In genomic region chrX:105080096-105080495, GRCm38 (mm10) we compare ENCODE assay signal across 8 mouse cellular contexts. TPM values are rescaled to one million over a fixed set of nuclear protein-coding genes. Genes with fewer than 3 reads are reported as not detected.
DNase-seq lines count a peak whose midpoint lies in the region; ATAC-seq and TF ChIP-seq lines count a peak whose summit lies in the region.

No protein-coding gene starts in this region.

- DNase-seq in kidney, postnatal 0 days (ENCODE audit: low spot score), result no peak
- no peak for DNase-seq in kidney, postnatal 25 days
- no peak for DNase-seq in ovary, postnatal 14 days (ENCODE audit: low spot score)
- DNase-seq in embryo, embryonic 9.5 days (ENCODE audit: extremely low spot score), result no peak
- no peak for DNase-seq in Muller cell, postnatal 12 days (ENCODE audit: inconsistent ontology term)

- no peak for TF ChIP-seq CTCF in kidney, postnatal 0 days (IDR thresholded peaks at IDR 0.05; ENCODE audit: low read depth)

- TF ChIP-seq POLR2A in myocyte (IDR thresholded peaks at IDR 0.05; ENCODE audit: insufficient read length, low read depth), result no peak

- H3K27me3 ChIP-seq in kidney, postnatal 0 days (ENCODE audit: insufficient read depth, low read length), result no peaks in the 10 kb centered on the region
- H3K27me3 ChIP-seq in embryonic facial prominence, embryonic 12.5 days, result no peaks in the 10 kb centered on the region
- no peaks in the 10 kb centered on the region for H3K27me3 ChIP-seq in intestine, embryonic 16.5 days (replicated peaks; ENCODE audit: control insufficient read depth, insufficient read depth, low read length)
- no peaks in the 10 kb centered on the region for H3K27me3 ChIP-seq in myocyte (ENCODE audit: control insufficient read depth, insufficient read depth, insufficient read length)

- no peaks in the 10 kb centered on the region for H3K9me3 ChIP-seq in kidney, postnatal 0 days (replicated peaks; ENCODE audit: low read length)
- no peaks in the 10 kb centered on the region for H3K9me3 ChIP-seq in embryonic facial prominence, embryonic 12.5 days
- no peaks in the 10 kb centered on the region for H3K9me3 ChIP-seq in intestine, embryonic 16.5 days (ENCODE audit: control insufficient read depth, low read length)

- H3K4me2 ChIP-seq in kidney, postnatal 0 days (ENCODE audit: low read length), result peak overlapping the region; percentile 57
- peak overlapping the region; percentile 56 for H3K4me2 ChIP-seq in embryonic facial prominence, embryonic 12.5 days (replicated peaks)
- H3K4me2 ChIP-seq in intestine, embryonic 16.5 days (ENCODE audit: low read depth, low read length), result peak overlapping the region; percentile 75
- H3K4me2 ChIP-seq in myocyte (ENCODE audit: low read depth), result peak overlapping the region; percentile 75

- H3K4me3 ChIP-seq in kidney, postnatal 0 days (replicated peaks; ENCODE audit: low read depth, low read length), result peak overlapping the region; percentile 51
- H3K4me3 ChIP-seq in embryonic facial prominence, embryonic 12.5 days, result peak overlapping the region; percentile 51
- H3K4me3 ChIP-seq in intestine, embryonic 16.5 days (ENCODE audit: low read length), result peak overlapping the region; percentile 63
- peak overlapping the region; percentile 72 for H3K4me3 ChIP-seq in myocyte

- H3K36me3 ChIP-seq in kidney, postnatal 0 days (ENCODE audit: insufficient read depth, low read length), result no peaks in the 10 kb centered on the region
- peaks cover 4% of the 10 kb centered on the region; the same call in 1 of the 2 replicates for H3K36me3 ChIP-seq in embryonic facial prominence, embryonic 12.5 days
- no peaks in the 10 kb centered on the region for H3K36me3 ChIP-seq in intestine, embryonic 16.5 days (ENCODE audit: control insufficient read depth, insufficient read depth, low read length)
- H3K36me3 ChIP-seq in myocyte (ENCODE audit: control insufficient read depth, insufficient read depth), result peaks cover 17% of the 10 kb centered on the region

- H3K9ac ChIP-seq in kidney, postnatal 0 days (ENCODE audit: low read depth, low read length), result peak overlapping the region; percentile 55; the same call in 1 of the 2 replicates
- peak overlapping the region; percentile 55 for H3K9ac ChIP-seq in embryonic facial prominence, embryonic 12.5 days
- H3K9ac ChIP-seq in intestine, embryonic 16.5 days (ENCODE audit: low read depth, low read length), result peak overlapping the region; percentile 65

- ATAC-seq in kidney, postnatal 0 days (replicated peaks; ENCODE audit: low FRiP score, low read depth), result no peak
- ATAC-seq in embryonic facial prominence, embryonic 12.5 days (ENCODE audit: insufficient number of reproducible peaks, insufficient read depth, low FRiP score, low TSS enrichment), result peak; percentile 28; the same call in 1 of the 2 replicates
- peak; percentile 37 for ATAC-seq in intestine, embryonic 16.5 days

- no peaks in the 10 kb centered on the region for H3K4me1 ChIP-seq in kidney, postnatal 0 days (replicated peaks; ENCODE audit: insufficient read depth, low read length)
- no peaks in the 10 kb centered on the region for H3K4me1 ChIP-seq in embryonic facial prominence, embryonic 12.5 days
- H3K4me1 ChIP-seq in intestine, embryonic 16.5 days (ENCODE audit: control insufficient read depth, insufficient read depth, low read length), result 0 out of 2 replicates have a peak, but pooled peaks cover 4% of the 10 kb centered on the region

- H3K27ac ChIP-seq in kidney, postnatal 0 days, result no peak overlapping the region
- no peak overlapping the region for H3K27ac ChIP-seq in embryonic facial prominence, embryonic 12.5 days
- no peak overlapping the region for H3K27ac ChIP-seq in intestine, embryonic 16.5 days (ENCODE audit: low read length)

- H3ac ChIP-seq in myocyte (ENCODE audit: control insufficient read depth, insufficient read length), result no peak overlapping the region

- peaks cover 7% of the 10 kb centered on the region for H3K79me2 ChIP-seq in myocyte (ENCODE audit: control insufficient read depth, insufficient read depth)

- WGBS in kidney, postnatal 0 days, result 15% methylated on average over 8 of the region's 8 CpGs
- 10% methylated on average over 8 of the region's 8 CpGs for WGBS in embryonic facial prominence, embryonic 12.5 days
- 11% methylated on average over 8 of the region's 8 CpGs for WGBS in intestine, embryonic 16.5 days

TF ChIP-seq in myocyte, 11 proteins besides CTCF, POLR2A, EP300 and RAD21:
- TF ChIP-seq MYOG (IDR thresholded peaks at IDR 0.05; ENCODE audit: control insufficient read depth in 1 of 3, insufficient read depth in 1 of 3, insufficient read length in 2 of 3, low read depth in 2 of 3), result no peak
- TF ChIP-seq E2F4 (IDR thresholded peaks at IDR 0.05; ENCODE audit: insufficient read depth), result no peak
- TF ChIP-seq USF1 (IDR thresholded peaks at IDR 0.05; ENCODE audit: low read depth), result no peak
- TF ChIP-seq CEBPB (IDR thresholded peaks at IDR 0.05; ENCODE audit: insufficient read depth, poor library complexity, severe bottlenecking), result no peak
- no peak for TF ChIP-seq MAX (IDR thresholded peaks at IDR 0.05; ENCODE audit: low read depth)
- no peak for TF ChIP-seq TCF12 (IDR thresholded peaks at IDR 0.05; ENCODE audit: insufficient read depth, poor library complexity, severe bottlenecking)
- no peak for TF ChIP-seq MYOD1 (IDR thresholded peaks at IDR 0.05; ENCODE audit: control insufficient read depth in 1 of 3, insufficient read length in 2 of 3, low read depth in 2 of 3)
- TF ChIP-seq TCF3 (IDR thresholded peaks at IDR 0.05; ENCODE audit: insufficient read length, low read depth), result no peak
- TF ChIP-seq REST (IDR thresholded peaks at IDR 0.05; ENCODE audit: insufficient read depth, insufficient read length), result no peak
- TF ChIP-seq POLR2AphosphoS2 (IDR thresholded peaks at IDR 0.05; ENCODE audit: insufficient read length, low read depth), result no peak
- no peak for TF ChIP-seq SRF (IDR thresholded peaks at IDR 0.05; ENCODE audit: control insufficient read depth, insufficient read length, low read depth)

RNA-seq across cellular contexts. Expression of gene Pbdc1, which starts 0.5 kb away (rescaled TPM):
- polyA plus RNA-seq in kidney, postnatal 0 days (2015; fragmentation: Nextera tagmentation; extraction: Ambion mirVana), result 47.5 and 49.0 TPM in 2 replicates
- 70.3 and 73.1 TPM in 2 replicates for polyA plus RNA-seq in embryonic facial prominence, embryonic 12.5 days (2016; fragmentation: Nextera tagmentation; extraction: Ambion mirVana)
- polyA plus RNA-seq in intestine, embryonic 16.5 days (2015; fragmentation: Nextera tagmentation; extraction: Ambion mirVana), result 53.8 and 57.9 TPM in 2 replicates
- 13.3 TPM for polyA plus RNA-seq in myocyte (2012; fragmentation: generic; extraction: Trizol)

RNA-seq across cellular contexts. Expression of gene Magee1, which starts 40.1 kb away (rescaled TPM):
- 8.2 and 9.3 TPM in 2 replicates for polyA plus RNA-seq in kidney, postnatal 0 days (2015; fragmentation: Nextera tagmentation; extraction: Ambion mirVana)
- 36.3 and 38.3 TPM in 2 replicates for polyA plus RNA-seq in embryonic facial prominence, embryonic 12.5 days (2016; fragmentation: Nextera tagmentation; extraction: Ambion mirVana)
- 13.4 and 14.0 TPM in 2 replicates for polyA plus RNA-seq in intestine, embryonic 16.5 days (2015; fragmentation: Nextera tagmentation; extraction: Ambion mirVana)
- polyA plus RNA-seq in myocyte (2012; fragmentation: generic; extraction: Trizol), result 3.1 TPM
